Mouse (Mus musculus): ENCODE results near the gene Grhl1.

GRCm38 (mm10) chr12:24597376-24597775, 25.3 kb downstream of the Grhl1 start:
- TF ChIP-seq CTCF (IDR thresholded peaks at IDR 0.05; ENCODE audit: low read depth, low read length) = no peak
- no peak for TF ChIP-seq POLR2A (IDR thresholded peaks at IDR 0.05; ENCODE audit: insufficient read depth, low read length)
